Mouse (Mus musculus): ENCODE measurements at regions not wholly inside any gene's neighbourhood (a gene's known extent, or its start where the extent isn't known, plus 50 kb on each side); places are given as distances from the start of the nearest gene placed in this dataset.
"Not testable (repeated sequence)": the region's sequence is repeated elsewhere in the genome, so short reads cannot be mapped to it uniquely, and the experiment has no call there.

- not testable (repeated sequence) for H3K27me3 ChIP-seq (ENCODE audit: control insufficient read depth, insufficient read depth, low read length); H3K36me3 ChIP-seq (ENCODE audit: control insufficient read depth, insufficient read depth, low read length)
- 30% methylated on average over 1 of the region's 1 CpGs for WGBS
Observed at GRCm38 (mm10) chr1:137214328-137214727, 254.1 kb upstream of the Nr5a2 start.

DNA sequence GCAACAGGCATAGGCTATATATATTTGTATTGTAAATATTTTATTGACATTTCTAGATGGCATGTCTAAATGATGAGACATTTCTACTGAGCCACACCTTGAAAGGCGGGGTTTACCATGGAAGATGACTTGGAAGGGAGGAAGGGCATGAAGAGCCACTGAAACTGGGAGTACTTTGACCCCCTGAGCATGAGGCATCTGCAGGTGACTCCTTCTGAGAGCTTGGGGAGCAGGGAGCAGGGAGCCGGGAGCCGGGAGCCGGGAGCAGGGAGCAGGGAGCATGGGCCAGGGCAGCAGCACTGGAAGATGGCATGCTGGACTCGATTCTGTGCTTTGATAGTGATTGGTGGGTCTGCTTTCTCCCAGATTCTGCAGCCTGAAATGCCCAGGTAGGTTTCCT, 253.5 kb upstream of the Nr5a2 start:
- Histone ChIP-seq H3K9ac (ENCODE audit: low read length) (no peak overlapping the region), H3K36me3 (ENCODE audit: control insufficient read depth, insufficient read depth, low read length) (no peaks in the 10 kb centered on the region), H3K27ac (replicated peaks in 1 of 2; ENCODE audit: control insufficient read depth in 1 of 2, insufficient read depth in 1 of 2, low read depth in 2 of 2, low read length in 2 of 2) (no peak overlapping the region), H3K27me3 (ENCODE audit: control insufficient read depth, insufficient read depth, low read length) (no peaks in the 10 kb centered on the region), H3K9me3 (ENCODE audit: control insufficient read depth, low read length) (no peaks in the 10 kb centered on the region), H3K4me3 (ENCODE audit: control insufficient read depth in 1 of 2, insufficient read depth in 1 of 2, low read depth in 1 of 2, low read length in 2 of 2) (no peak overlapping the region), H3K4me2 (ENCODE audit: low read length) (no peak overlapping the region), H3K4me1 (ENCODE audit: control insufficient read depth in 2 of 2, insufficient read depth in 2 of 2, low read length in 2 of 2) (no peaks in the 10 kb centered on the region)
- no peak for ATAC-seq (ENCODE audit: insufficient number of reproducible peaks, insufficient read depth, low FRiP score, low read depth)
- 84% methylated on average over 5 of the region's 5 CpGs for WGBS

More at GRCm38 (mm10) chr1:137214328-137214727, 254.1 kb upstream of the Nr5a2 start:
- not testable (repeated sequence) for H3K9ac ChIP-seq (ENCODE audit: low read length); H3K4me3 ChIP-seq (ENCODE audit: control insufficient read depth in 1 of 2, insufficient read depth in 1 of 2, low read depth in 1 of 2, low read length in 2 of 2); ATAC-seq (ENCODE audit: insufficient number of reproducible peaks, insufficient read depth, low FRiP score, low read depth); H3K4me2 ChIP-seq (ENCODE audit: low read length); H3K27ac ChIP-seq (replicated peaks in 1 of 2; ENCODE audit: control insufficient read depth in 1 of 2, insufficient read depth in 1 of 2, low read depth in 2 of 2, low read length in 2 of 2); H3K4me1 ChIP-seq (ENCODE audit: control insufficient read depth in 2 of 2, insufficient read depth in 2 of 2, low read length in 2 of 2); H3K9me3 ChIP-seq (ENCODE audit: control insufficient read depth, low read length)

GRCm38 (mm10) chr1:137212856-137213255, 252.6 kb upstream of the Nr5a2 start:
- no peak overlapping the region for H3K27ac ChIP-seq (replicated peaks in 1 of 2; ENCODE audit: control insufficient read depth in 1 of 2, insufficient read depth in 1 of 2, low read depth in 2 of 2, low read length in 2 of 2)
- ATAC-seq (ENCODE audit: insufficient number of reproducible peaks, insufficient read depth, low FRiP score, low read depth) = no peak
- H3K4me2 ChIP-seq (ENCODE audit: low read length) = no peak overlapping the region
- no peaks in the 10 kb centered on the region for H3K4me1 ChIP-seq (ENCODE audit: control insufficient read depth in 2 of 2, insufficient read depth in 2 of 2, low read length in 2 of 2)
- no peak overlapping the region for H3K9ac ChIP-seq (ENCODE audit: low read length)
- no peaks in the 10 kb centered on the region for H3K9me3 ChIP-seq (ENCODE audit: control insufficient read depth, low read length)
- no peaks in the 10 kb centered on the region for H3K36me3 ChIP-seq (ENCODE audit: control insufficient read depth, insufficient read depth, low read length)
- no peaks in the 10 kb centered on the region for H3K27me3 ChIP-seq (ENCODE audit: control insufficient read depth, insufficient read depth, low read length)
- 51% methylated on average over 3 of the region's 3 CpGs for WGBS
- H3K4me3 ChIP-seq (ENCODE audit: control insufficient read depth in 1 of 2, insufficient read depth in 1 of 2, low read depth in 1 of 2, low read length in 2 of 2) = no peak overlapping the region

DNA sequence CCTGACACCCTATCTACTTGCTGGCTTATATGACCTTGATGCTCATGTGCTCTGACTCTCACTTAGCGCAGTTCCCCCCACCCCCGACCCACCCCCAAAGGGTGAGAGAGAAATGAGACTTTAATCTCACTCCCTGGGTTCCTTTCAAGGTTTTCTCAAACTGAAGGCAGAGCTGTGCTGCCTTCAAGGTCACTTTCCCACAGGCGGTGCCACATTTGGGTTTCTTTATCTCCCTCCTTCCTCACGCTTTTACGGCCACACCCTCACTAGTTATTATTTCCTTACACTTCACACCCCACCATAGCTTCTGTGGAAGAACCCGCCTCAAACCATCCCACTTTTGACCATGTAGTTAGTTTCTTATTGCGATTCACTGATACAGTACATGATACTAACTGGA, 244.1 kb upstream of the Nr5a2 start:
- Histone ChIP-seq H3K36me3 (ENCODE audit: control insufficient read depth, insufficient read depth, low read length) (no peaks in the 10 kb centered on the region), H3K4me3 (ENCODE audit: control insufficient read depth in 1 of 2, insufficient read depth in 1 of 2, low read depth in 1 of 2, low read length in 2 of 2) (no peak overlapping the region), H3K9me3 (ENCODE audit: control insufficient read depth, low read length) (no peaks in the 10 kb centered on the region), H3K4me1 (ENCODE audit: control insufficient read depth in 2 of 2, insufficient read depth in 2 of 2, low read length in 2 of 2) (no peaks in the 10 kb centered on the region), H3K27me3 (ENCODE audit: control insufficient read depth, insufficient read depth, low read length) (no peaks in the 10 kb centered on the region), H3K9ac (ENCODE audit: low read length) (no peak overlapping the region), H3K4me2 (ENCODE audit: low read length) (no peak overlapping the region), H3K27ac (replicated peaks in 1 of 2; ENCODE audit: control insufficient read depth in 1 of 2, insufficient read depth in 1 of 2, low read depth in 2 of 2, low read length in 2 of 2) (no peak overlapping the region)
- 67% methylated on average over 7 of the region's 7 CpGs for WGBS
- ATAC-seq (ENCODE audit: insufficient number of reproducible peaks, insufficient read depth, low FRiP score, low read depth) = no peak

- Histone ChIP-seq H3K4me3 (ENCODE audit: control insufficient read depth in 1 of 2, insufficient read depth in 1 of 2, low read depth in 1 of 2, low read length in 2 of 2) (no peak overlapping the region), H3K4me1 (ENCODE audit: control insufficient read depth in 2 of 2, insufficient read depth in 2 of 2, low read length in 2 of 2) (no peaks in the 10 kb centered on the region), H3K27ac (replicated peaks in 1 of 2; ENCODE audit: control insufficient read depth in 1 of 2, insufficient read depth in 1 of 2, low read depth in 2 of 2, low read length in 2 of 2) (no peak overlapping the region), H3K27me3 (ENCODE audit: control insufficient read depth, insufficient read depth, low read length) (no peaks in the 10 kb centered on the region), H3K9me3 (ENCODE audit: control insufficient read depth, low read length) (no peaks in the 10 kb centered on the region), H3K36me3 (ENCODE audit: control insufficient read depth, insufficient read depth, low read length) (no peaks in the 10 kb centered on the region), H3K4me2 (ENCODE audit: low read length) (no peak overlapping the region), H3K9ac (ENCODE audit: low read length) (no peak overlapping the region)
- no peak for ATAC-seq (ENCODE audit: insufficient number of reproducible peaks, insufficient read depth, low FRiP score, low read depth)
- 74% methylated on average over 8 of the region's 8 CpGs for WGBS
Observed at GRCm38 (mm10) chr1:137203512-137203911, 243.3 kb upstream of the Nr5a2 start.

GRCm38 (mm10) chr1:137200931-137201330, 240.7 kb upstream of the Nr5a2 start:
- Histone ChIP-seq H3K36me3 (ENCODE audit: control insufficient read depth, insufficient read depth, low read length) (no peaks in the 10 kb centered on the region), H3K27ac (replicated peaks in 1 of 2; ENCODE audit: control insufficient read depth in 1 of 2, insufficient read depth in 1 of 2, low read depth in 2 of 2, low read length in 2 of 2) (no peak overlapping the region), H3K4me3 (ENCODE audit: control insufficient read depth in 1 of 2, insufficient read depth in 1 of 2, low read depth in 1 of 2, low read length in 2 of 2) (no peak overlapping the region), H3K4me1 (ENCODE audit: control insufficient read depth in 2 of 2, insufficient read depth in 2 of 2, low read length in 2 of 2) (no peaks in the 10 kb centered on the region), H3K9ac (ENCODE audit: low read length) (no peak overlapping the region), H3K27me3 (ENCODE audit: control insufficient read depth, insufficient read depth, low read length) (no peaks in the 10 kb centered on the region), H3K4me2 (ENCODE audit: low read length) (no peak overlapping the region), H3K9me3 (ENCODE audit: control insufficient read depth, low read length) (no peaks in the 10 kb centered on the region)
- 73% methylated on average over 11 of the region's 11 CpGs for WGBS
- no peak for ATAC-seq (ENCODE audit: insufficient number of reproducible peaks, insufficient read depth, low FRiP score, low read depth)

DNA sequence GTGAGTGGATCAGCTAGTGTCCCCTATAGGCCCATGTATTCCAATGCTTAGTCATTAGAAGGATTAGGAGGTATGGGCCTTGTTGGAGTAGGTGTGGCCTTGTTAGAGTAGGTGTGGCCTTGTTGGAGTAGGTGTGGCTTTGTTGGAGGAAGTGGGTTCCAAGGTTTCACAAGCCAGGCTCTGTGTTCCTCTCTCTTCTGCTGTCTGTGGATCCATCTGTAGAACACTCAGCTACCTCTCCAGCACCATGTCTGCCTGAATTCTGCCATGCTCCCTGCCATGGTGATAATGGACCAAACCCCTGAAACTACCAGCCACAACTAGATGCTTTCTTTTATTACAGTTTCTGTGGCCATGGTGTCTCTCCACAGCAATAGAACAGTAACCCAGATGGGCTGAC, 235.7 kb upstream of the Nr5a2 start:
- H3K9ac ChIP-seq (ENCODE audit: low read length) = no peak overlapping the region
- no peaks in the 10 kb centered on the region for H3K4me1 ChIP-seq (ENCODE audit: control insufficient read depth in 2 of 2, insufficient read depth in 2 of 2, low read length in 2 of 2)
- no peak overlapping the region for H3K27ac ChIP-seq (replicated peaks in 1 of 2; ENCODE audit: control insufficient read depth in 1 of 2, insufficient read depth in 1 of 2, low read depth in 2 of 2, low read length in 2 of 2)
- no peaks in the 10 kb centered on the region for H3K9me3 ChIP-seq (ENCODE audit: control insufficient read depth, low read length)
- H3K27me3 ChIP-seq (ENCODE audit: control insufficient read depth, insufficient read depth, low read length) = no peaks in the 10 kb centered on the region
- no peak overlapping the region for H3K4me2 ChIP-seq (ENCODE audit: low read length)
- no peak overlapping the region for H3K4me3 ChIP-seq (ENCODE audit: control insufficient read depth in 1 of 2, insufficient read depth in 1 of 2, low read depth in 1 of 2, low read length in 2 of 2)
- H3K36me3 ChIP-seq (ENCODE audit: control insufficient read depth, insufficient read depth, low read length) = no peaks in the 10 kb centered on the region
- no peak for ATAC-seq (ENCODE audit: insufficient number of reproducible peaks, insufficient read depth, low FRiP score, low read depth)

- no peak overlapping the region for H3K27ac ChIP-seq (replicated peaks in 1 of 2; ENCODE audit: control insufficient read depth in 1 of 2, insufficient read depth in 1 of 2, low read depth in 2 of 2, low read length in 2 of 2)
- H3K4me2 ChIP-seq (ENCODE audit: low read length) = no peak overlapping the region
- H3K27me3 ChIP-seq (ENCODE audit: control insufficient read depth, insufficient read depth, low read length) = no peaks in the 10 kb centered on the region
- 68% methylated on average over 3 of the region's 3 CpGs for WGBS
- H3K36me3 ChIP-seq (ENCODE audit: control insufficient read depth, insufficient read depth, low read length) = no peaks in the 10 kb centered on the region
- ATAC-seq (ENCODE audit: insufficient number of reproducible peaks, insufficient read depth, low FRiP score, low read depth) = no peak
- no peak overlapping the region for H3K4me3 ChIP-seq (ENCODE audit: control insufficient read depth in 1 of 2, insufficient read depth in 1 of 2, low read depth in 1 of 2, low read length in 2 of 2)
- no peak overlapping the region for H3K9ac ChIP-seq (ENCODE audit: low read length)
- H3K9me3 ChIP-seq (ENCODE audit: control insufficient read depth, low read length) = no peaks in the 10 kb centered on the region
- no peaks in the 10 kb centered on the region for H3K4me1 ChIP-seq (ENCODE audit: control insufficient read depth in 2 of 2, insufficient read depth in 2 of 2, low read length in 2 of 2)
Observed at GRCm38 (mm10) chr1:137195065-137195620, 234.9 kb upstream of the Nr5a2 start.

All from heart, embryonic 14.5 days (tissue).